Mouse (Mus musculus) urinary bladder, postnatal 36 days (tissue): ENCODE data around the gene Csl.

Experiments used
- DNase-seq, 2 experiments: peaks; one replicate each; pipeline ENCODE4 v3.0.0; 2022; ENCODE audit warnings: low spot score in 2 of 2, mixed read lengths in 1 of 2

The Csl gene

GRCm38 (mm10) chr10:99759558-99759957, at the start of gene Csl:
Csl (minus strand) TSS chr10:99759658.
- DNase-seq = no peak

- DNase-seq = no peak
Measured at GRCm38 (mm10) chr10:99789418-99789817, 30.0 kb upstream of the Csl start.

- no peak for DNase-seq
Measured at GRCm38 (mm10) chr10:99774228-99775120, 15.0 kb upstream of the Csl start.

GRCm38 (mm10) chr10:99750146-99750545, 9.3 kb downstream of the Csl start:
- no peak for DNase-seq

GRCm38 (mm10) chr10:99748668-99749260, 10.7 kb downstream of the Csl start:
- DNase-seq = no peak

GRCm38 (mm10) chr10:99748009-99748408, 11.4 kb downstream of the Csl start:
- no peak for DNase-seq

GRCm38 (mm10) chr10:99741609-99742280, 17.7 kb downstream of the Csl start:
- no peak for DNase-seq

- no peak for DNase-seq
Measured at GRCm38 (mm10) chr10:99713129-99713528, 46.3 kb downstream of the Csl start.

GRCm38 (mm10) chr10:99711567-99711966, 47.9 kb downstream of the Csl start:
- no peak for DNase-seq
